Mouse (Mus musculus): ENCODE results near the gene Mmd2. TPM values are rescaled to one million over a fixed set of nuclear protein-coding genes. Genes with fewer than 3 reads are reported as not detected.

Gene Mmd2
- polyA plus RNA-seq, 1 experiment = 118 TPM

DNA sequence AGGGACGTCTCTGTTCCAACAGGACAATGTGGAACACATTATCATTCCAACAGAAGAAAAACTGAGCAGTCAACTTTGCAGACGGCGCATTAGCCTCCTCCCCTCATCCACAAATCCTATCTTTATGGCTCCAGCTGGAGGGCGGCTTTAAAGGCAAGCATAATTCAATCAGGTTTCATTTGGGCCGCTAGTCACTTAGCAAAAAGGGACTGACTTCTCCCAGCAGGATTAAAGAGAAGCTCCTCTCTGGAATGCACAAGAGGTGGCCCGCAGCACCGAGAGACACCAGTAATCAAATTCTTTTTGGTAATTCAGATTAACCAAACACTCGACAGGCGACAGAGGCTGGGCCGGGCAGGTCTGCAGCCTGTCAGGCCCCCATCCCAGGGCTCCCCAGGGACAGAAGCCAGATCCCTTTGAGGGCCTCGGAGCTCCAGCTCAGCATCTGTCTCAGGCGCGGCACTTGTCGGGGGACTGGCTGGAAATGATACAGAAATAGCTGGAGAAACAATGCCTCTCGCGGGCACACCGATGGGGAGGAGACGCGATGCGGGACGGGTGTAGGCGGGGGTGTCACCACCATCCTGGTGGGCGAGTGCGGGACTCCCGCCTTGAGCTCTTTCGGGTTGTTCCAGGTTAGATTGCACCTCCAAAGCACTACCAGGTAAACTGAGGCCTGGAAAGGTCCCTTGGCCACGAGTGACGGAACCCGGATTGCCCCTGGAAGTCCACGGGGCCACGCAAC is 58.5 kb downstream of the Mmd2 start:
- peak; percentile 35 to 54 for DNase-seq (ENCODE audit: extremely low spot score in 1 of 2, low spot score in 1 of 2)

GRCm38 (mm10) chr5:142549441-142549840 is 59.2 kb downstream of the Mmd2 start:
- DNase-seq (ENCODE audit: extremely low spot score in 1 of 2, low spot score in 1 of 2) = no peak

GRCm38 (mm10) chr5:142547066-142547465 is 61.5 kb downstream of the Mmd2 start:
- DNase-seq (ENCODE audit: extremely low spot score in 1 of 2, low spot score in 1 of 2) = no peak

DNA sequence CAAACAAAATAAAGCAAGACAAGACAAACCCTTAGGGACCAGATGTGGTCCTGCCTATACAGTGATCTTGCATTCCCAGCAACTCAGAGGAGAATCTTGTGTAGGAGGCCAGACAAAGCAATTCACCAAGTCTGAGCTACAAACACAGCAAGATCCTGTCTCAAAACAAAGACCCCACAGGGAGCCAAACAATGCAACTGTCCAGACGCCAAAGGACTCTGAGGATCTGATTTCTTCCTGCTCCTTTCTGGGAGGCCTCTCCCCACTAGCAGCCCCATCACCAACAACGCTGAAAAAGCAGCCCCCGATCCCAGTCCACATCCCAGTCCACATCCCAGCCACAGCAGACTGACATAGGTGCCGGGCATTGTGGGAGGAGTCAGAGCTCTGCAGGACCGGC is 62.3 kb downstream of the Mmd2 start:
- no peak for DNase-seq (ENCODE audit: extremely low spot score in 1 of 2, low spot score in 1 of 2)

- no peak for DNase-seq (ENCODE audit: extremely low spot score in 1 of 2, low spot score in 1 of 2)
Measured at GRCm38 (mm10) chr5:142545014-142545795, 63.4 kb downstream of the Mmd2 start.

GRCm38 (mm10) chr5:142537286-142537685 is 71.3 kb downstream of the Mmd2 start:
- DNase-seq (ENCODE audit: extremely low spot score in 1 of 2, low spot score in 1 of 2) = no peak

- no peak for DNase-seq (ENCODE audit: extremely low spot score in 1 of 2, low spot score in 1 of 2)
Measured at GRCm38 (mm10) chr5:142535388-142535787, 73.2 kb downstream of the Mmd2 start.

DNA sequence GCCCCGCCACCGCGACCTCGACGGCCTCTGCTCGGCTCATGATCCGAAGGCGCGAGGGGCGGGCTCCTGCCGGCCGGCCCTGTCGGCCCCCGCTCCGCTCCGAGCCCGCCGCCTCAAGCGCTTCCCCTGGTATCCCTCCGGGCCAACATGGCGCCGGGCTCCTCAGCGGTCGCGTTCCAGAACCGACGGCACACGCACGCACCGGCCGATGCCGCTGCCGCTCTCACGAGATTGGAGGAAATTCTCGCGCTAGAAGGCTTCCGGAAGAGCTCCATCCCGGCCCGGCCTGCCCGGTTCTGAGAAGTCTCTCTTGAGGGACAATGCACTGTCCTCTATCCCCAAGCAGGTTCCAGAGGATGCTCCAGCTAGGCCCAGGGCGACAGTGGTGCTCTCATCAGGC is 78.7 kb downstream of the Mmd2 start, which contains the start of gene Papolb:
Gene Papolb, minus strand, starts transcription at position 162 of the 400 bp plus-strand sequence.
- no peak for DNase-seq (ENCODE audit: extremely low spot score in 1 of 2, low spot score in 1 of 2)

- DNase-seq (ENCODE audit: extremely low spot score in 1 of 2, low spot score in 1 of 2) = no peak
Measured at GRCm38 (mm10) chr5:142524711-142525464, 83.7 kb downstream of the Mmd2 start.

GRCm38 (mm10) chr5:142521195-142521866 is 87.3 kb downstream of the Mmd2 start:
- no peak for DNase-seq (ENCODE audit: extremely low spot score in 1 of 2, low spot score in 1 of 2)

DNA sequence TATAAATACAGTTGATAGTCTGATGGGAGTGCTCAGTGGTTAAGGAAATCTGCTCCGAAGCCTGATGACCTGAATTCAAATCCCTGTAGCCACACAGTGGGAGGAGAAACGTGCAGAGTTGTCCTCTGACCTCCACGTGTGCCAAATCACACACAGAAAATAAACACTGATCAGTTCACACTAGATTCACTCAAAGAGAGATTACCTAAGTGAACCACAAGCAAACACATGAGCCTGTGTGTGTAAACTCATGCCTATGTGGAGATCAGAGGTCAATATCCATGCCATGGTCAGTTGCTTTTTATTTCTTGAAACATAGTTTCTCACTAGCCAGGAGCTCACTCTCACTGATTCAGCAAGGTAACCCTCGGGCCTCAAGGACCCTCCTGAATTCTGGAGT is 88.2 kb downstream of the Mmd2 start:
- no peak for DNase-seq (ENCODE audit: extremely low spot score in 1 of 2, low spot score in 1 of 2)

GRCm38 (mm10) chr5:142518973-142519372 is 89.6 kb downstream of the Mmd2 start:
- peak; percentile 11 to 52 for DNase-seq (ENCODE audit: extremely low spot score in 1 of 2, low spot score in 1 of 2)

Other genes starting within 250 kb of the Mmd2 start
- 19.1 and 19.2 TPM in 2 replicates for gene Foxk1, start 207.3 kb downstream of the Mmd2 start, polyA plus RNA-seq (2012; rRNA removed)
- 30.7 and 30.8 TPM in 2 replicates for gene Ap5z1, start 144.9 kb downstream of the Mmd2 start, polyA plus RNA-seq (2012; rRNA removed)
- 0.36 and 0.42 TPM in 2 replicates for gene Papolb, start 78.7 kb downstream of the Mmd2 start, polyA plus RNA-seq (2012; rRNA removed)
- gene Radil, start 57.7 kb downstream of the Mmd2 start, polyA plus RNA-seq (2012; rRNA removed) = 17.3 and 20.1 TPM in 2 replicates
- gene Wipi2, start 18.9 kb upstream of the Mmd2 start, polyA plus RNA-seq (2012; rRNA removed) = 64.4 and 74.2 TPM in 2 replicates
- gene Slc29a4, start 83.7 kb upstream of the Mmd2 start, polyA plus RNA-seq (2012; rRNA removed) = 14.6 and 19.2 TPM in 2 replicates
- 38.1 and 38.2 TPM in 2 replicates for gene Tnrc18, start 208.9 kb upstream of the Mmd2 start, polyA plus RNA-seq (2012; rRNA removed)